In genomic region chr9:86435510-86435909, GRCm38 (mm10) we compare ENCODE assay signal across 26 mouse cellular contexts. TPM values are rescaled to one million over a fixed set of nuclear protein-coding genes. Genes with fewer than 3 reads are reported as not detected.
DNase-seq lines count a peak whose midpoint lies in the region; ATAC-seq and TF ChIP-seq lines count a peak whose summit lies in the region.
"Had no signal": no experiment of that assay in that cellular context is flagged by ENCODE, and none has a peak within 500 bp of the region (broad histone marks: within the 10 kb centered on the region; RNA-seq: fewer than 3 reads in every experiment).

No protein-coding gene starts in this region.

- TF ChIP-seq POLR2A in embryonic fibroblast, embryonic 13.5 days (IDR thresholded peaks at IDR 0.05; ENCODE audit: low read depth, low read length): no peak

- no peak overlapping the region for H3K4me3 ChIP-seq in embryonic fibroblast, embryonic 13.5 days (ENCODE audit: insufficient read depth, low read length)
- no peak overlapping the region for H3K4me3 ChIP-seq in forebrain, embryonic 14.5 days (ENCODE audit: low read depth, low read length)
- H3K4me3 ChIP-seq: embryonic facial prominence, embryonic 10.5 days; embryonic facial prominence, embryonic 12.5 days; erythroblast, embryonic 14.5 days; forebrain, embryonic 10.5 days; forebrain, embryonic 12.5 days; forebrain, embryonic 15.5 days had no signal

- TF ChIP-seq CTCF in embryonic fibroblast, embryonic 13.5 days (IDR thresholded peaks at IDR 0.05; ENCODE audit: borderline replicate concordance, insufficient read depth, low read length): no peak

- no peaks in the 10 kb centered on the region for H3K27me3 ChIP-seq in forebrain, embryonic 14.5 days (replicated peaks; ENCODE audit: control insufficient read depth, insufficient read depth, low read length)
- H3K27me3 ChIP-seq: CH12.LX; embryonic facial prominence, embryonic 12.5 days; forebrain, embryonic 12.5 days; forebrain, embryonic 15.5 days had no signal

- peaks cover 3% of the 10 kb centered on the region for H3K4me1 ChIP-seq in embryonic fibroblast, embryonic 13.5 days (ENCODE audit: control insufficient read depth, insufficient read depth, low read length)
- H3K4me1 ChIP-seq in forebrain, embryonic 14.5 days (ENCODE audit: control insufficient read depth, insufficient read depth, low read length): peaks cover 2% of the 10 kb centered on the region; the same call in 1 of the 2 replicates
- H3K4me1 ChIP-seq: embryonic facial prominence, embryonic 10.5 days; forebrain, embryonic 15.5 days had no signal

- no peaks in the 10 kb centered on the region for H3K36me3 ChIP-seq in forebrain, embryonic 14.5 days (ENCODE audit: control insufficient read depth, insufficient read depth, low read length)
- H3K36me3 ChIP-seq: embryonic facial prominence, embryonic 10.5 days; embryonic facial prominence, embryonic 12.5 days; forebrain, embryonic 10.5 days; forebrain, embryonic 12.5 days; forebrain, embryonic 15.5 days; G1E had no signal

- H3K27ac ChIP-seq in embryonic fibroblast, embryonic 13.5 days (ENCODE audit: insufficient read depth, low read length): peak overlapping the region; percentile 81
- no peak overlapping the region for H3K27ac ChIP-seq in forebrain, embryonic 14.5 days (ENCODE audit: low read depth, low read length)
- H3K27ac ChIP-seq: embryonic facial prominence, embryonic 10.5 days; embryonic facial prominence, embryonic 12.5 days; forebrain, embryonic 10.5 days; forebrain, embryonic 12.5 days; forebrain, embryonic 15.5 days had no signal

- H3K4me2 ChIP-seq in forebrain, embryonic 14.5 days (ENCODE audit: low read length): no peak overlapping the region
- H3K4me2 ChIP-seq: embryonic facial prominence, embryonic 12.5 days; forebrain, embryonic 12.5 days; forebrain, embryonic 15.5 days had no signal

- no peaks in the 10 kb centered on the region for H3K9me3 ChIP-seq in forebrain, embryonic 14.5 days (replicated peaks; ENCODE audit: control insufficient read depth, low read length)
- H3K9me3 ChIP-seq: embryonic facial prominence, embryonic 10.5 days; embryonic facial prominence, embryonic 12.5 days; forebrain, embryonic 10.5 days; forebrain, embryonic 12.5 days; forebrain, embryonic 15.5 days; G1E had no signal

- 93% methylated on average over 3 of the region's 3 CpGs for WGBS in forebrain, embryonic 14.5 days

- no peak overlapping the region for H3K9ac ChIP-seq in forebrain, embryonic 14.5 days (ENCODE audit: low read length)
- H3K9ac ChIP-seq: embryonic facial prominence, embryonic 12.5 days; forebrain, embryonic 12.5 days; forebrain, embryonic 15.5 days; forebrain, postnatal 0 days had no signal

- ATAC-seq in frontal cortex, adult (ENCODE audit: low TSS enrichment): peak; percentile 90
- ATAC-seq in forebrain, embryonic 14.5 days: no peak
- ATAC-seq: activated CD4-positive, CD25-positive, alpha-beta regulatory T cell, adult 4 months; CD4-positive, CD25-positive, alpha-beta regulatory T cell, adult 4 months; forebrain, embryonic 15.5 days; forebrain, postnatal 0 days had no signal

- DNase-seq in frontal cortex, postnatal 10 days (ENCODE audit: low spot score in 2 of 2): no peak
- peak; percentile 38 for DNase-seq in Muller cell, postnatal 12 days (ENCODE audit: inconsistent ontology term)
- no peak for DNase-seq in forebrain, embryonic 14.5 days (ENCODE audit: low spot score)
- no peak for DNase-seq in adrenal gland, postnatal 4 days (ENCODE audit: low spot score in 2 of 2)
- DNase-seq: adrenal gland, adult 8-10 months; adrenal gland, postnatal 14 days; adrenal gland, postnatal 36 days; B cell, adult 2 months; cerebellum, adult 11-12 months; cerebellum, adult 2 months; cerebellum, adult 9-10 months; cerebellum, postnatal 10 days; cerebellum, postnatal 25 days; forebrain, postnatal 0 days had no signal

RNA-seq across cellular contexts. Expression of gene Ube2cbp, which starts 29.2 kb away (rescaled TPM):
- 1.1 and 1.8 TPM in 2 replicates for polyA plus RNA-seq in embryonic fibroblast, embryonic 13.5 days (2011; ENCODE audit: insufficient read length, low read depth, missing spikeins)
- polyA plus RNA-seq in forebrain, embryonic 14.5 days (2014; fragmentation: Nextera tagmentation; extraction: Ambion mirVana): 5.0 and 7.6 TPM in 2 replicates
- total RNA-seq in adrenal gland, postnatal 4 days (2021): 1 to 10 TPM; 4.3 to 5.1 TPM
- polyA plus RNA-seq: erythroblast, embryonic 14.5 days had no signal

RNA-seq across cellular contexts. Expression of gene Dop1a, which starts 31.4 kb away (rescaled TPM):
- 24.9 and 27.5 TPM in 2 replicates for polyA plus RNA-seq in embryonic fibroblast, embryonic 13.5 days (2011; ENCODE audit: insufficient read length, low read depth, missing spikeins)
- polyA plus RNA-seq in forebrain, embryonic 14.5 days (2014; fragmentation: Nextera tagmentation; extraction: Ambion mirVana): 28.6 and 45.4 TPM in 2 replicates
- total RNA-seq in adrenal gland, postnatal 4 days (2021): 10 to 100 TPM; 34.3 to 35.3 TPM
